Mouse (Mus musculus) embryonic fibroblast, embryonic 13.5 days (primary cell): Measurements from ENCODE around the gene F2rl2. TPM values are rescaled to one million over a fixed set of nuclear protein-coding genes. Genes with fewer than 3 reads are reported as not detected.

Source experiments
- H3K27ac ChIP-seq: 2 replicates; pipeline ENCODE4 v1.5.1; 2012; ENCODE audit warnings: low read length, control low read depth, inconsistent platforms; ENCODE audit not compliant: insufficient read depth
- H3K4me1 ChIP-seq: 2 replicates; pipeline ENCODE4 v1.6.1; 2011; ENCODE audit warnings: low read length; ENCODE audit not compliant: control insufficient read depth, insufficient read depth
- H3K4me3 ChIP-seq: 2 replicates; pipeline ENCODE4 v1.5.1; 2011; ENCODE audit warnings: mild to moderate bottlenecking, control low read depth, low read length; ENCODE audit not compliant: insufficient read depth
- CTCF ChIP-seq: IDR thresholded peaks from 2 replicates; pipeline ENCODE4 v1.5.1; 2011; ENCODE audit warnings: mild to moderate bottlenecking, control low read depth, low read length, moderate library complexity, borderline replicate concordance; ENCODE audit not compliant: insufficient read depth
- POLR2A ChIP-seq: IDR thresholded peaks from 2 replicates; pipeline ENCODE4 v1.6.1; 2011; ENCODE audit warnings: low read depth, mild to moderate bottlenecking, control low read depth, low read length, moderate library complexity
- polyA plus RNA-seq: library from polyadenylated mRNA; stranded (reverse); fragments of >200 nt; gene quantifications from 2 replicates; pipeline ENCODE4 v1.2.4, GENCODE M21; 2011; ENCODE audit warnings: low read depth; ENCODE audit not compliant: missing spikeins, insufficient read length

The F2rl2 gene
- polyA plus RNA-seq, 1 experiment, result not detected

DNA sequence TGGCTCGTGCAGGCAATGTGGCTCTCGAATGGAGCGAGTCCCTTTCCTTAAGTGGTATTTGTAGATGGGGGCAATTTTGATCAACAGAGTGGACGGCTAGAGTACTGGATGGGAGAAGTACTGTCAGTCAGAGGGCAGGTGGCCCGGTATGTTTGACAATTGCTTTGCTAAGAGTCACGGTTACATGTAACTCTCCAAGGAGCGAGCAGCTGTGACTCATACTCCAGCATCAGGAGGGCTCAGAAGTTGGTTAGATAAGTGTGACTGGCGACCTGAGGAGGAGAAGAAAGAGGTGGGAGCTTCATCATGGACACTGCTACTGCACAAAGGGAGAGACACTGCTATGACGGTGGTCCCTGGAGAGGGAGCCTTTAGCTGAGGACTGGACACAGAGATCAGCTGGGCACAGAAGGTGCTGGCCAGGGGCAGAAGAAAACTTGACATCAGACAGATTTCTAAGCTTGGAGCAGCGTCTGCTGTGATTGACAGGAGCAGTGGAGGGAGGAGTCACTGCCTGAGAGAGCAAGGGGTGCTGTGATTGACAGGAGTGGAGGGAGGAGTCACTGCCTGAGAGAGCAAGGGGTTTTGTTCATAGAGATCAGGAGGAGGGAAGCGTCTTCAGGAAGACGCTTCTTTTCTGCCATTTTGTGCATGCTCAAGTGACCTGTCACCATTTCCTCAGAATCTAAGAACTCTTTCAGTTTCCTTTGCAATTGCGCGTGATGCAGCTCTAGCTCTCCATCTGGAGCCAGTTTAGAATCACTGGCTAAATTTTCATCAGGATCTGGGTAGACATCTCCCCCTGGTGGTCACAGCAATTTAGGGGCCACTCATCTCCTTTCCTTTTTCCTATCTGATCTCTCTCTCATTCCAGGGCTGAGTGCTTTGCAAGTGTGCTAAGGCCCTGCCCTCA is 22.9 kb downstream of the F2rl2 start:
- H3K4me1 ChIP-seq, result peaks cover 5% of the 10 kb centered on the region
- TF ChIP-seq POLR2A, result no peak
- no peak for TF ChIP-seq CTCF
- no peak overlapping the region for H3K27ac ChIP-seq
- peak overlapping the region; percentile 9; the same call in 1 of the 2 replicates for H3K4me3 ChIP-seq

DNA sequence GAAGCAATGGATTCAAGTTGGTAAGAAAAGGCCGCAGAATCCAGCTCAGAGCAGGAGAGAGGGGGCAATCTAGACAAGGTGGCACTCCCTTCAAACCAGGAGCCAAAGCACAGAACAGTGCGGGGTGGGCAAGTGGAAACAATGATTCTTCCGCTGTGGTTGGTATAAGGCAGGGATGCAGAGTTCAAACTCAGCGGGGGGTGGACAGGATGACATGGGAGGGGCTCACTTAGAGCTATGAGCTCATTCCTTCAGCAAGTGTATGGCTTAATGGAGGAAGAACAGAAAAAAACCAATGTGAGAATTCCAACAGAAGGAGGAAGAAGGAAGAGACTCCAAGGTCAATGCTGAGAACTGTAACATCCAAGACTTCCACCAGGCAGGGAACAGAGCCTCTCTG is 33.8 kb downstream of the F2rl2 start:
- TF ChIP-seq POLR2A (no peak), CTCF (no peak)
- no peaks in the 10 kb centered on the region for H3K4me1 ChIP-seq
- H3K4me3 ChIP-seq, result no peak overlapping the region
- no peak overlapping the region for H3K27ac ChIP-seq

DNA sequence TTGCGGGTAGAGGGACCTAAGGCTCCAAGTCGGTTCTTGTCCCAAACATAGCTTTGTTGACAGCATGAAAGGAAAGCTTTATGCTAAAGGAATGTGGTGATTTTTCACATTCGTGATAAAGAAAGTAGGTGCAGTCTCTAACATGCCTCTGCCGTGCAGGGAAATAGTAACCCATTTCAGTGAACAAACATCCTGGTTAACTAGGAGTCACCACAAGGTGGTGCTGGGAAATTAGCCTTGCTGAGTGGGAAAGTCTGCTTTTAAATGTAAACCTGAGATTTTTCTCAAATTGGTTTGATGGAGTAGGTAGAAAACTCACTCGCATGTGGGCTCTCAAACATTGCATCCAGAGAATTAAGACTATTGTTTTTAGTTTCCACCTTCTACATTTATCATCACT is 43.0 kb downstream of the F2rl2 start:
- H3K4me1 ChIP-seq, result 0 out of 2 replicates have a peak, but pooled peaks cover 2% of the 10 kb centered on the region
- H3K4me3 ChIP-seq, result no peak overlapping the region
- H3K27ac ChIP-seq, result no peak overlapping the region
- no peak for TF ChIP-seq CTCF
- TF ChIP-seq POLR2A, result no peak

DNA sequence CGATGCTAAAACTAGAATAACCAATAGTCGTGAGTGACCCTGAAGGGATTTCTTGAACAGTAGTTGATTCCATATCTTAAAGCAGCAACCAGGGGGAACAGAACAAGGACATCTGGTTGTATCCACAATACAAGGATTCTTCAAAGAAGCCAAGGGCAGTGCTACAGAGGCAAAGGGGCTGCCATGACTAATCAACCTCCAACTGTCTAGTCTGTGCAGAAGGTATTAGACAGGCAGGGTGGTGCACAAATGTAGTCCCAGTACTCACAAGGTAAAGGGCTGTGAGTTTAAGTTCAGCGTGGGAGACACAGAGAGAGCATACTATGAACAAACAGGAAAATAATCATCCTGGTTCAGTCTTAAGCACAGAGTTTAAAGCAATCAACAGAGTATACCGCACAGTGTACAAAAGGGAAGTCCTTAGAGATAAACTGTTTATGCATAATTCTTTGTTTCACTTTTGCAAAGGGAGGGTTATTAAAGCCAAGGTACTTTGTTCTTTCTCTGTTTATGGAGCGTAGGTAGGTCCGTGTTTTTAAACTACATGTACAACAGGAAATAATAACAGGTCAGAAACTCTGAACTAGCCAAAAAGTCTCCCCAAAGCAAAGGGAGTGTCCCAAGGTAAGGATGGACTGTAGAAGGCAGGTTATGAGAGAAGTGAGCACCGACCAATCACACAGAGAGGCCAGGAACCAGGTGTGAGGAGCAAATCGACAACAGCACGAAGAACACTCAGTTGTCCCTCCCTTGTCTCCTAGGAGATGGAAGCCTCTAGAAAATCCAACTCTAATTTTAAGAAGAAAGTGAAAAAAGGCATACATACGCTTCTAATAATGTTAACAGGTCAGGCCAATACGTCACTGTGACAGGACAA is 45.4 kb downstream of the F2rl2 start:
- Histone ChIP-seq H3K27ac (no peak overlapping the region), H3K4me3 (no peak overlapping the region), H3K4me1 (0 out of 2 replicates have a peak, but pooled peaks cover 2% of the 10 kb centered on the region)
- no peak for TF ChIP-seq POLR2A

DNA sequence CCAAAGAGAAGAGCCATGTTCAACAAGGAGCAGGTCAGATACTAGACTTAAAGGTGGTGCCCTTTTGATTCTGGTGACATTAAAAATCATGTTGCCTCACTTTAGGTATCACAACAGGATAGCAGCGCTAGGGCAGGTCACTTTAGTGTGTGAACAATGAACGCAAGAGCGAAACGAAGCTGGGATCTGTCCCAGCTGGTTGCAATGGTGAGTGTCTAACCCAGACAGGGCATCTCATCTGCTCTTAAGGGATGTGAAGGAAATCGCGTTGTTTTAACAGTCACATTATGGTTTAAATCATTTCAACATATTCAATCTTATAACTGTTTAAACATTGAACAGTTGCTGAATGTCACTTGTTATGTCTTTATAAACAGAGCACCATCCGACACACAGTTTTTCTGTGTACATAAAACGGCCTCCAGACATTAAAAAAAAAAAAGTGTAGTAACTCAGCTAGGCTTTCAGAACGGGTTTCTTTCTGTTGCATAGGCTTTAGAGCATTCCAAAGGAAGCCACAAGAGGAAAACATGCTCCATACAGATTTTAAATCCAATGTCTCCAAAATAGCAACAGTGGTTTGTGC is 46.3 kb downstream of the F2rl2 start:
- H3K4me1 ChIP-seq, result 0 out of 2 replicates have a peak, but pooled peaks cover 2% of the 10 kb centered on the region
- H3K4me3 ChIP-seq, result no peak overlapping the region
- no peak for TF ChIP-seq CTCF
- no peak for TF ChIP-seq POLR2A
- H3K27ac ChIP-seq, result peak overlapping the region; percentile 25; the same call in 1 of the 2 replicates

DNA sequence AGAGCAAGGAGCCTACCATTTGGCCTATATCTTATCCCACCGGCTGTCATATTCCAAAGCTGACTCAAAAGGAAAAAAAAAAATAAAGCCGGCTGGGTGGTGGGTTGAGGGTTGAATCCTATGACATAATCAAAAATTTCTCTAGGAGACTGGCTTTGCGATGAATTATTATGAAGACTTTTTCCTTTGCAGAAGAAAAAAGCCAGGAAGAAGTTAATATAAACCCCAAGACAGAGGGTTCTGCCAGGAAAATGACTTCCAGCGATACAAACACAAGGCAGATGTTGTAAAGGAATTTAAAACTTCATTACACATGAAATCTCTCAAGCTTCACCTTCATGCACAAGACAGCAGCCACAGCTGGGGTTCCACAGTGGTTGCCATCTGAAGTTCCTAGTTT is 48.8 kb downstream of the F2rl2 start:
- Histone ChIP-seq H3K27ac (no peak overlapping the region), H3K4me1 (peaks cover 5% of the 10 kb centered on the region; the same call in 1 of the 2 replicates), H3K4me3 (no peak overlapping the region)
- TF ChIP-seq POLR2A (no peak), CTCF (no peak)

DNA sequence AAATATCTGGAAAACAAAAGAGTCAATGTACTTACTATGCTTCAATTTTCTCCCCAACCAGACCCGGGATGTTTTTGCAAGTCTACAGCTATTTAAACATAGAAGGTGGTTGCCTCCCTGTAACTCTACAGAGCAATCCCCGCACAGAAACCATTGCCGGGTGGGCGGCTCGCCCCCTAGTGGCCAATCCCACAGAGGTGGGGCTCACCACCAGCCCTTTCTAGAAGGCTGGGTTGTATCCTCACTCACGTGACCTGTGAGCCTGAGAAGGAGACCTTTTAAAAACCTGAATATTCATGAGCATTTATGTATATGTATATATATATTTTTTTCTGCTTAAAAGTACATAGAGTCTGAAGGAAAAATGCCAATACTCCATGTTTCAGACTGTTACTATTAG is 49.9 kb downstream of the F2rl2 start:
- no peak overlapping the region for H3K27ac ChIP-seq
- no peak overlapping the region for H3K4me3 ChIP-seq
- peaks cover 5% of the 10 kb centered on the region; the same call in 1 of the 2 replicates for H3K4me1 ChIP-seq
- TF ChIP-seq CTCF, result peak; percentile 24; the same call in 1 of the 2 replicates
- no peak for TF ChIP-seq POLR2A

DNA sequence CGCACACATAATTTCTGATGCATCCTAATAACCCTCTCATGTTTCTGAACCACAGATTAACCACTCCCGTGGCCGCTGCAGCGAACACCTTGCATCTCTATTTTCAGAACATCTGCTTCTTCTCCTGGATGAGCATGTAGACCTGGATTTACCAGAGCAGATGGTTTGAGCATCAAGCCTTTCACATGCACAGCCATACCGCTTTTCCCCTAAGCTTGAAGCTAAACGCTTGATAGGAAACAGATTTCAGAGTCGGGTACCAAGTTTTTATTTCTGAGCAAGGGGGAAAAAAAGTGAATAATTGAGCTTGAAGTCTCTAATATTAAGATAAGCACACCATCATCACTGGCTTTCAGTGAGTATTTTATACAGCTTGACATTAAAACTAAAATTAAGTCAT is 50.4 kb downstream of the F2rl2 start:
- TF ChIP-seq CTCF (no peak), POLR2A (no peak)
- H3K4me3 ChIP-seq, result no peak overlapping the region
- peaks cover 5% of the 10 kb centered on the region; the same call in 1 of the 2 replicates for H3K4me1 ChIP-seq
- H3K27ac ChIP-seq, result no peak overlapping the region

DNA sequence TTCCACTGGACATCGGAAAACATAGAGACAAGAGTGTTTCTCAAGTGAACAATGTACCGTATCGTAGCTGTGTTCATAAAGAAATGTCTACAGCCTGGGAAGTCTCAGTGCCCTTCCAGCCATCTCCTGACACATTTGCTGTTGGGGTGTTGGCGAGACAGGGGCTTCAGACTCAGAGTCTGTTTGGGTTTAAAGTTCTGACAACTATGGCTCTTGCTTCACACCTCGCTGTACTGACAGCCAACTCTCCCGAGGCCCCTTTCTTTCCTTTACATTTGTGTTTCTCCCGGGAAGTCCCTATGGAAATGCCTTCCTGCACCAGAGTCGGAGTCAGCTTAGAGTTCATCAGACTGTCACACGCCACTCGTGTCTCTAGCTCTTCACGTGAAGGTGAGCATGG is 50.9 kb downstream of the F2rl2 start:
- no peak overlapping the region for H3K4me3 ChIP-seq
- no peak for TF ChIP-seq CTCF
- no peak for TF ChIP-seq POLR2A
- peaks cover 5% of the 10 kb centered on the region; the same call in 1 of the 2 replicates for H3K4me1 ChIP-seq
- no peak overlapping the region for H3K27ac ChIP-seq

Other genes with a start within 250 kb of the F2rl2 start
- not detected in 2 replicates for gene S100z, start 218.1 kb upstream of the F2rl2 start, polyA plus RNA-seq
- gene F2rl1, start 171.6 kb upstream of the F2rl2 start, polyA plus RNA-seq, result 11.9 and 17.7 TPM in 2 replicates
- 268 and 320 TPM in 2 replicates for gene F2r, start 78.4 kb upstream of the F2rl2 start, polyA plus RNA-seq
- 3.4 and 7.4 TPM in 2 replicates for gene Iqgap2, start 195.1 kb downstream of the F2rl2 start, polyA plus RNA-seq